Mouse (Mus musculus) liver, embryonic 11.5 days (tissue): ENCODE data around the gene Sept1. TPM values are rescaled to one million over a fixed set of nuclear protein-coding genes. Genes with fewer than 3 reads are reported as not detected.
"Not testable (repeated sequence)": the region's sequence is repeated elsewhere in the genome, so short reads cannot be mapped to it uniquely, and the experiment has no call there.

Source experiments
- ATAC-seq: fragments of 200-750 bp; cut with Nextera tagmentation; replicated peaks from 2 replicates; pipeline ENCODE4 v1.8.0; 2017; ENCODE audit warnings: moderate number of reproducible peaks, mild to moderate bottlenecking, moderate TSS enrichment, moderate library complexity; ENCODE audit not compliant: low FRiP score
- DNase-seq: peaks from one replicate; pipeline ENCODE4 v3.0.0-alpha.2; 2017; ENCODE audit warnings: low spot score
- H3K27ac ChIP-seq: fragments of 300-500 bp; sonication (generic); 2 replicates; pipeline ENCODE4 v1.5.1; 2014; ENCODE audit warnings: mild to moderate bottlenecking, low read depth, low read length, control low read depth
- H3K27me3 ChIP-seq: fragments of 300-500 bp; sonication (generic); replicated peaks from 2 replicates; pipeline ENCODE4 v1.6.1; 2014; ENCODE audit warnings: low read length, mixed read lengths; ENCODE audit not compliant: control insufficient read depth, insufficient read depth
- H3K36me3 ChIP-seq: fragments of 300-500 bp; sonication (generic); 2 replicates; pipeline ENCODE4 v1.6.1; 2014; ENCODE audit warnings: mild to moderate bottlenecking, low read length, moderate library complexity, mixed read lengths; ENCODE audit not compliant: control insufficient read depth, insufficient read depth
- H3K4me1 ChIP-seq: fragments of 300-500 bp; sonication (generic); replicated peaks from 2 replicates; pipeline ENCODE4 v1.6.1; 2014; ENCODE audit warnings: low read length, mixed read lengths; ENCODE audit not compliant: control insufficient read depth, insufficient read depth
- H3K4me2 ChIP-seq: fragments of 300-500 bp; sonication (generic); 2 replicates; pipeline ENCODE4 v1.6.1; 2014; ENCODE audit warnings: mild to moderate bottlenecking, control low read depth, moderate library complexity
- H3K4me3 ChIP-seq: fragments of 300-500 bp; sonication (generic); 2 replicates; pipeline ENCODE4 v1.5.1; 2014; ENCODE audit warnings: low read depth, low read length, control low read depth
- H3K9ac ChIP-seq: fragments of 300-500 bp; sonication (generic); 2 replicates; pipeline ENCODE4 v1.6.1; 2014; ENCODE audit warnings: low read depth, low read length, control low read depth
- H3K9me3 ChIP-seq: fragments of 300-500 bp; sonication (generic); 2 replicates; pipeline ENCODE4 v1.6.1; 2016; ENCODE audit warnings: low read length, inconsistent platforms, mixed read lengths; ENCODE audit not compliant: control insufficient read depth
- WGBS: fragments of 180-500 bp; shearing (Covaris S2); extraction: QIAGEN DNeasy Blood & Tissue Kit; methylation state at CpG from one replicate; pipeline ENCODE4 v1.1.7; 2014; 5-methylcytosine and 5-hydroxymethylcytosine counted together
- polyA plus RNA-seq: library from polyadenylated mRNA; unstranded; fragments of >200 nt; fragmentation: Nextera tagmentation; extraction: Ambion mirVana; gene quantifications from 2 replicates; pipeline ENCODE4 v1.2.1, GENCODE M21; 2014

The Sept1 gene
- polyA plus RNA-seq, 1 experiment from 2014 or later, result 17.5 TPM

DNA sequence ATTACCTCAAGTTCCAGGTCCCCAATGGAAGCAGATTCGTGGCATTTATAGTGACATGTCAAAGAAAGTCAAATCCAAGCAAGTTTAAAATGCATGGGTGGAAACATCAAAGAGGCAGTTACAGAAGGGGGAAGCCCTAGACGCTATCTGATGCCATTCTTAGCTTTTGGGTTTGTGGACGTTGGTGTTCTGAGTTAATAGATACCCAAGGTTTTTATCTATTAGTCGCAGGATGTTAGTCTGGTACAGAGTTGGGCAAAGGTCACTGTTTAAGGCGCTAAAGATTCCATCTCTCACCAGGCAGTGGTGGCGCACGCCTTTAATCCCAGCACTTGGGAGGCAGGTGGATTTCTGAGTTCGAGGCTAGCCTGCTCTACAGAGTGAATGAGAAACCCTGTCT lies 49.6 kb downstream of the Sept1 start:
- ATAC-seq, result peak; percentile 85
- Histone ChIP-seq H3K9ac (0 out of 2 replicates have a peak overlapping the region, but pooled peaks have one; percentile 15), H3K9me3 (no peaks in the 10 kb centered on the region), H3K4me1 (peaks cover 31% of the 10 kb centered on the region), H3K27ac (peak overlapping the region; percentile 75), H3K4me2 (peak overlapping the region; percentile 14; the same call in 1 of the 2 replicates), H3K4me3 (no peak overlapping the region), H3K36me3 (no peaks in the 10 kb centered on the region), H3K27me3 (no peaks in the 10 kb centered on the region)
- DNase-seq, result no peak
- 31% methylated on average over 8 of the region's 8 CpGs for WGBS

DNA sequence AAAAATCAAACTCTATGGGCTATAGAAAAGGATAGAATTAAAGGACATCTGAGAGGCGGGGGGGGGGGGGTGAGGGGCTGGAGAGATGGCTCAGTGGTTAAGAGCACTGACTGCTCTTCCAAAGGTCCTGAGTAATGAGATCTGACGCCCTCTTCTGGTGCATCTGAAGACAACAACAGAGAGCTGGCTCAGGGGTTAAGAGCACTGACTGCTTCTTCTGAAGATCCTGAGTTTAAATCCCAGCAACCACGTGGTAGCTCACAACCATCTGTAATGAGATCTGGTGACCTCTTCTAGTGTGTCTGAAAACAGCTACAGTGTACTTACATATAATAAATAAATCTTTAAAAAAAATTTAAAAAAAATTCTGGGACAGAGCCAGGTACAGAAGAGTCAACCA lies 51.2 kb downstream of the Sept1 start:
- not testable (repeated sequence) for H3K9me3 ChIP-seq, ATAC-seq
- H3K4me1 ChIP-seq, result peaks cover 29% of the 10 kb centered on the region

GRCm38 (mm10) chr7:127180783-127181182 lies 52.1 kb downstream of the Sept1 start:
- WGBS, result 43% methylated on average over 2 of the region's 2 CpGs
- Histone ChIP-seq H3K4me3 (no peak overlapping the region), H3K9ac (no peak overlapping the region), H3K36me3 (no peaks in the 10 kb centered on the region), H3K9me3 (no peaks in the 10 kb centered on the region), H3K4me1 (peaks cover 29% of the 10 kb centered on the region), H3K27ac (no peak overlapping the region), H3K27me3 (no peaks in the 10 kb centered on the region), H3K4me2 (no peak overlapping the region)
- DNase-seq, result no peak
- no peak for ATAC-seq

More for the DNA sequence above, 51.2 kb downstream of the Sept1 start:
- not testable (repeated sequence) for DNase-seq, H3K27me3 ChIP-seq, H3K27ac ChIP-seq, H3K4me3 ChIP-seq, H3K36me3 ChIP-seq, H3K4me2 ChIP-seq, H3K9ac ChIP-seq
- 21% methylated on average over 3 of the region's 3 CpGs for WGBS

DNA sequence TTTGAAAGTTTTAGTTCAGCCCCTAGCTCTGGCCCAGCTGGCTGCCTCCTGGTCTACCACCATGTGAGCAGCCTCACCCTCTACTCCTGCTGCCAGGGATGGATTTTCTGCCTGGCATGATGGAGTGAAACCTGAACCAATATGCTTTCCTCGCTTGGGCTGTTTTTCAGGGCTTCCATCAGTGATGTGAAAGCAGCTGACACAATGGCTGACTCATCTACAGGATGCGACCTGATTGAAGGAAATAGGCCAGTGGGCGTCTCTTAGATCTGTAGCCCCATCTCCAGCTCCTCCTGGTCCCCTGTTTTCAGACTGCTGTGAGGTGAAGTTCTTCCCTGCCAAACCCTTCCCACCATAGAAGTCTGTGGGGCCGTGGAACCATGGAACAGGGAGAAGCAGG lies 56.0 kb downstream of the Sept1 start:
- no peaks in the 10 kb centered on the region for H3K36me3 ChIP-seq
- no peak overlapping the region for H3K4me3 ChIP-seq
- WGBS, result 70% methylated on average over 4 of the region's 4 CpGs
- no peaks in the 10 kb centered on the region for H3K27me3 ChIP-seq
- ATAC-seq, result no peak
- H3K4me2 ChIP-seq, result no peak overlapping the region
- no peak for DNase-seq
- no peak overlapping the region for H3K9ac ChIP-seq
- no peaks in the 10 kb centered on the region for H3K9me3 ChIP-seq
- no peak overlapping the region for H3K27ac ChIP-seq
- peaks cover 7% of the 10 kb centered on the region for H3K4me1 ChIP-seq

- Histone ChIP-seq H3K4me3 (no peak overlapping the region), H3K27ac (no peak overlapping the region), H3K27me3 (no peaks in the 10 kb centered on the region; the same call in 1 of the 2 replicates), H3K9ac (no peak overlapping the region), H3K4me2 (no peak overlapping the region), H3K9me3 (no peaks in the 10 kb centered on the region), H3K4me1 (peaks cover 2% of the 10 kb centered on the region), H3K36me3 (no peaks in the 10 kb centered on the region)
- no peak for ATAC-seq
- 73% methylated on average over 5 of the region's 5 CpGs for WGBS
- DNase-seq, result no peak
Observed at GRCm38 (mm10) chr7:127166501-127166900, 66.4 kb downstream of the Sept1 start.

DNA sequence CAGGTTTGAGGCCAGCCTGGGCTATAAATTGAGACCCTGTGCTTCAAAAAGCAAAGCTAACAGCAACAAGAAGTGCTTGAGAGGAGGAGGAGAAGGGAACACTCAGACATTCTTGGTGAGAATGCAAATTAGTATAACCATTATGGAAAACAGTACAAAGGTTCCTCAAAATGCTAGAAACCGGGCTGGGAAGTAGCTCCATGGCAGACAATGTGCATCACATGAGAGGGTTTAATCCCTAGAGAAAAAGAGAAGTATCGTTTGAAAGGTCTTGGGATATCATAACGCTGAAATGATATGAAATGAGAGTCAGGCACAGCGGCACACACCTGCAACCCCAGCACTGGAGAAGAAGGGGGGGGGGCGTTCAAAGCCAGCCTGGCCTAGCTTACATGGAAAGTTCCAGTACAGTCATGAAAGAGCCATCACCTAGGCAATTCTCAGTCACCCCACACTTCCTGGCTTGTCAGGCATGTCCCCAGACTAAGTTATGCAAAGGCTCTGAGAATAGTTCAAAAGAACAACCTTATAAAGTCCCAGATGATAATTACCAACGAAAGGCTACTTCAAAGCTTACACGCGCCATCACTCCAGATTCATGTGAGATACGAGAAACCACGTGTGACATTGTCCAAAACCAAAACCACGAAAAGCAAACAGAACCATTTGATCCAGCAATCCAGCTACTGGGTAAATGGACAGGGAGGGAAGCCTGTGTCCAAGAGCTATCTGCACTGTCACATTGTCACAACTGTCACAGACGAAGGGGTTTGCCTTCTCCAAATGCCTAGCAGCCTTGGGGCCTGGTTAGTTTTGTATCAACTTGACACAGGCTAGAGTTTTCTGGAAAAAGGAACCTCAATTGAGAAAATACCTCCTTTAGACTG lies 67.1 kb downstream of the Sept1 start:
- 73% methylated on average over 12 of the region's 12 CpGs for WGBS
- ATAC-seq (no peak), DNase-seq (no peak)
- H3K4me1 ChIP-seq, result peaks cover 2% of the 10 kb centered on the region
- no peaks in the 10 kb centered on the region; the same call in 1 of the 2 replicates for H3K27me3 ChIP-seq
- H3K4me3 ChIP-seq, result no peak overlapping the region
- H3K9ac ChIP-seq, result no peak overlapping the region
- H3K9me3 ChIP-seq, result no peaks in the 10 kb centered on the region
- H3K36me3 ChIP-seq, result no peaks in the 10 kb centered on the region
- H3K4me2 ChIP-seq, result no peak overlapping the region
- no peak overlapping the region for H3K27ac ChIP-seq

Other genes with a start within 250 kb of the Sept1 start
- gene Mvp, start 218.5 kb downstream of the Sept1 start, polyA plus RNA-seq, result 8.3 and 9.4 TPM in 2 replicates
- gene Pagr1b, start 216.6 kb downstream of the Sept1 start, polyA plus RNA-seq, result 0.41 TPM in 1 of 2 replicates, not detected in the other
- 45.6 and 75.0 TPM in 2 replicates for gene Pagr1a, start 215.8 kb downstream of the Sept1 start, polyA plus RNA-seq
- 19.8 and 52.9 TPM in 2 replicates for gene Gm42742, start 212.0 kb downstream of the Sept1 start, polyA plus RNA-seq
- gene Prrt2, start 211.9 kb downstream of the Sept1 start, polyA plus RNA-seq, result 4.5 and 5.4 TPM in 2 replicates
- gene Maz, start 206.1 kb downstream of the Sept1 start, polyA plus RNA-seq, result 90.8 and 98.8 TPM in 2 replicates
- gene Kif22, start 190.7 kb downstream of the Sept1 start, polyA plus RNA-seq, result 152 and 170 TPM in 2 replicates
- gene Zg16, start 145.8 kb downstream of the Sept1 start, polyA plus RNA-seq, result not detected in 2 replicates
- gene AI467606, start 141.8 kb downstream of the Sept1 start, polyA plus RNA-seq, result 12.3 and 13.7 TPM in 2 replicates
- 43.8 and 44.2 TPM in 2 replicates for gene Qprt, start 110.9 kb downstream of the Sept1 start, polyA plus RNA-seq
- 12.7 and 14.4 TPM in 2 replicates for gene Spn, start 95.3 kb downstream of the Sept1 start, polyA plus RNA-seq
- 50.3 and 59.5 TPM in 2 replicates for gene Cd2bp2, start 37.1 kb downstream of the Sept1 start, polyA plus RNA-seq
- gene Tbc1d10b, start 24.7 kb downstream of the Sept1 start, polyA plus RNA-seq, result 28.2 and 29.0 TPM in 2 replicates
- gene Mylpf, start 24.2 kb downstream of the Sept1 start, polyA plus RNA-seq, result 31.5 and 33.6 TPM in 2 replicates
- 17.2 TPM in 2 replicates for gene Zfp553, start 69 bp downstream of the Sept1 start, polyA plus RNA-seq
- gene Zfp771, start 11.1 kb upstream of the Sept1 start, polyA plus RNA-seq, result 45.9 and 47.3 TPM in 2 replicates
- gene Dctpp1, start 27.6 kb upstream of the Sept1 start, polyA plus RNA-seq, result 266 and 275 TPM in 2 replicates
- 178 and 203 TPM in 2 replicates for gene Sephs2, start 40.9 kb upstream of the Sept1 start, polyA plus RNA-seq
- 6.2 and 6.5 TPM in 2 replicates for gene Itgal, start 63.1 kb upstream of the Sept1 start, polyA plus RNA-seq
- 3.4 and 3.6 TPM in 2 replicates for gene Zfp768, start 112.5 kb upstream of the Sept1 start, polyA plus RNA-seq
- 4.9 and 5.8 TPM in 2 replicates for gene Zfp747, start 142.9 kb upstream of the Sept1 start, polyA plus RNA-seq
- gene 9130019O22Rik, start 154.0 kb upstream of the Sept1 start, polyA plus RNA-seq, result 2.4 and 3.0 TPM in 2 replicates
- gene E430018J23Rik, start 160.5 kb upstream of the Sept1 start, polyA plus RNA-seq, result 3.3 and 4.2 TPM in 2 replicates
- 4.6 and 4.8 TPM in 2 replicates for gene Zfp764, start 173.7 kb upstream of the Sept1 start, polyA plus RNA-seq
- gene Zfp688, start 188.9 kb upstream of the Sept1 start, polyA plus RNA-seq, result 18.7 and 19.5 TPM in 2 replicates
- 4.5 and 5.3 TPM in 2 replicates for gene Zfp689, start 216.0 kb upstream of the Sept1 start, polyA plus RNA-seq
- 39.0 and 40.6 TPM in 2 replicates for gene Prr14, start 226.5 kb upstream of the Sept1 start, polyA plus RNA-seq
- 8.9 and 12.4 TPM in 2 replicates for gene Fbrs, start 246.1 kb upstream of the Sept1 start, polyA plus RNA-seq